Mouse (Mus musculus) left cerebral cortex, postnatal 10 days (tissue): ENCODE results near the gene Slc38a3. TPM values are rescaled to one million over a fixed set of nuclear protein-coding genes. Genes with fewer than 3 reads are reported as not detected.

Source experiments
- DNase-seq, 2 experiments: peaks; one replicate each; pipeline ENCODE4 v3.0.0; 2021 to 2022; ENCODE audit warnings: low spot score in 2 of 2, mixed read lengths in 1 of 2; ENCODE audit errors: extremely low spot score in 1 of 2
- intact Hi-C: fragments of 180-260 bp; cut with DNase I; formaldehyde crosslinking; loops from one replicate; pipeline ENCODE4 v1.15.1; 2025
- total RNA-seq, 2 experiments: library from RNA; stranded (reverse); gene quantifications; 2 replicates each; pipeline ENCODE4 v1.2.3; 2021

Gene Slc38a3
- total RNA-seq, 2 experiments from 2014 or later, result 84.1 to 90.3 TPM

DNA sequence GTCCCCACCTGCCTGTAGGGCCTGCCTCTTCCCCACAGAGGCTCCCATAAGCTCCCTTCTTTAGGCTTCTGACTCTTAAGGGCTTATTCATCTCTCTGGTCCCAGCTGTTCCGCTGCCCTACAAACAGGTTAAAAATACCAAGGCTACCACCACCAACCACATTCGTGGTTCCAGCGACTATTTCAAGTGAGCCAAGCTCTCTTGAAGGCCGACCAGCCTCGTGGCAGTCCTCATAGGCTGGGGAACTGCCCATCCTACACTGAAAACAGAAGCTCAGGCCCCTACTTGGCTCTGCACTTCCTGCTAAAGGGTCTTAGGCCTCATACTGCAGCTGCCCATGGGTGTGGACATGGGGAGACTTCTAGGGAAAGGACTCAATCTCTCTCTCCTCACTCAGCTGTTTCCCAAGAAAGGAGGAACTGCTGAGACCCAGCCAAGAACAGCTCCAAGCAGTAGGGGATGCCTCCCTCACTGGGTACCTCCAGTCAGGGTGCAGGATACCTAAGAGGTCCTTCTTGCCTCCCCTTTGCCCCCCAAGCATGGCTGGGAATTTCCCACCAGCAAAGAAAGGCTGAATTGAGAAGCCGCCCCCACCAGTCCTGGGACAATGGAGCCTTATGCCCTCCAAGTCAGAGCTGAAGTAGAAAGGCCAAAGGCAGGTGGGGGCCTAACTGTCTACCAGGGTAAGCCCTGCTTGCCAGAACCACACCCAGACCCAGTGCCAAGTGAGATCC is 57.7 kb downstream of the Slc38a3 start:
- intact Hi-C loops, result no loop called here
- no peak for DNase-seq

DNA sequence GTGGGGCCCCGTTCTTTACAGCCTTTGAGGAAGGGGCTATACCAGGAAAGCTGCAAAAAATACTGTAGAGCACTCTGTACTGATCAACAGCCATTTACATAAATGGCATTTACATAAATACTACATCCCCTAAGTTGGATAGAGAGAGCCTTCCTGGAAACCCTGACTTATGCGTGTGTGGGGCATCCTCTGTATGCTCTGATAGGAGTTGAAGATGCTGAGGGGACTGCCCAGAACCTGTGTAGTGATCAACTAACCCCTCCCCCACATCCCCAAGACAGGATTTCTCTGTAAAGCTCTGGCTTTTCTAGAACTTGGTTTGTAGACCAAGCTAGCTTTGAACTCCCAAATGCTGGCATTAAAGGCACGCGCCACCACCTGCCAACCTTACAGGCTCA is 59.9 kb downstream of the Slc38a3 start:
- no peak for DNase-seq
- intact Hi-C loops, result no loop called here

DNA sequence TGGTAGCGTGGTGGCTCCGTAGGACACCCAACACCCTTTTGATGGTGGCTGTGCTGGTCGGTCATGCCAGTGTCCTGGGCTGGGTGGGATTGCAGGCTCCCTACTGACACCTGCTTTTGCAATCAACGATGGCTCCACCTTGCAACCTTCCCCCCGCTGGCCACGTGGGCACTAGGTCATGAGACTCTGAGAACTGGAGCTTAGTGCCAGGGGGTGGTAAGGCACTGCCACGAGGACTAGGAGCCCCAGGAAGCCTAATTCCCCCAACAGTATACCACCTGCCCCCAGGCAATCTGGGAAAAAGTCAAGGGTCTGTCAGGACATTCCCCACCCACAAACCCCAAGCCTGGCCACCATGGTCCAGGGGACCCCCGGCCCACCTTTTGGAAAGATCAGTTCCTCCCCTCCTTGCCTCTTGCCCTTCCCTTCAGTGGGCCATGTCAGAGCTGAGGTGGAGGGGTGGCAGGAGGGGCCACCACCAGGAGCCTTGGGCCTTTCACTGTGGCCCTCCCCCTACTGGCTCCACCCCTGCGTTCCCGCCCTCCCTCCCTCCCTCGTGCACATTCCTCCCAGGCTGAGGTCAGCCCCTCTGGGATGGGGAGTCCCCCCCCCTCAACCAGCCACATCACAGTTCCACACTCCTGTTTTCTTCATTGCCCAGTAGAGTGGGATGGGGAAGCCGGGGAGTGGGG is 60.4 kb downstream of the Slc38a3 start, which contains the start of gene Sema3b:
Gene Sema3b (minus strand): TSS at position 489 of the 692 bp plus-strand sequence.
- intact Hi-C loops, result no loop called here
- no peak for DNase-seq

DNA sequence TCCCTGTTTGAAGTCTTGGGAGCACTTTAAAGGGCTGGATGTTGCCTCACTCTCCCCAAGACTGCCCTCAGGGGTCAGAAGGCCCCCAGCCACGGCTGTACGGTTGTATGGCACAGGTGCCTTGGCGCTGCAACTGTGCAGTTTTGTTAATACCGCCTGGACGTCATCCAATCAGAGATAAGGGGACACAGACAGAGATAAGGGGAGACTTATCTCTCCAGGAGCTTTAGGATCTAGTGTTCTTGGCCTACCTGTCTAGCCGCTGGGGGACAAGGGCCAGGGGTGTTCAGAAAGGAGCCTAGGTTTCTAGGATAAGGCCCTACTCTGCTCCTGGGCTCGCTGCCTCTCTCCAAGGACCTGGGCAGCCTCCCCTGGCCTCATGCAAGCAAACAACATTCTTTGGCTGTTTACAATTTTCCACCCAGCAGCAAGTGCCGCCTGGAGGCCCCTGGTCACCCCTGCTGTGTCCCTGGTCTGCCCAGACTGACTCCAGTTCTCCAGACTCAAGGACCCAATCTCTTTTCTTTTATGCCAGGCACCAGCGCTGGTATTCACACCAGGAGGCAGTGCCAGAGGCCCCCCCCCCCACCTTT is 61.6 kb downstream of the Slc38a3 start:
- intact Hi-C loops, result no loop called here
- no peak for DNase-seq

DNA sequence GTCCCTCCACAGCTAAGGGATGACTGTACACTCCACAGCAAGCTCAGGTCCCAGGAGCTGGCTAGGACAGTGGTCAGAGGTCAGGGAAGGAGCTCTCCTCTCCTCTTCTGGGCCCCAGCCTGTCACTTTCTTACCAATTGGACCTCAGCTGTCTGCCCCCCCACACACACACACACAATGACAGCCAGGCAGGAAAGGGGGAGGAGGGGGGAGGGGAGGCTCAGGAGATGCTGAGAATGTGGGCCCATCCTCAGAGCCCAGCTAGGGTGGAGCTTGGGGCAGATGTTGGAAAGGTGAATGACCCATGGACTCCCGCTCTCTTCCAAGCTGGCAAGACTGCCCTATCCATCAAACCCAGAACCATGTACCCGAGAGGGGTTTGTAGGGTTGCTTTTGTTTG is 62.3 kb downstream of the Slc38a3 start:
- no peak for DNase-seq
- intact Hi-C loops, result no loop called here

DNA sequence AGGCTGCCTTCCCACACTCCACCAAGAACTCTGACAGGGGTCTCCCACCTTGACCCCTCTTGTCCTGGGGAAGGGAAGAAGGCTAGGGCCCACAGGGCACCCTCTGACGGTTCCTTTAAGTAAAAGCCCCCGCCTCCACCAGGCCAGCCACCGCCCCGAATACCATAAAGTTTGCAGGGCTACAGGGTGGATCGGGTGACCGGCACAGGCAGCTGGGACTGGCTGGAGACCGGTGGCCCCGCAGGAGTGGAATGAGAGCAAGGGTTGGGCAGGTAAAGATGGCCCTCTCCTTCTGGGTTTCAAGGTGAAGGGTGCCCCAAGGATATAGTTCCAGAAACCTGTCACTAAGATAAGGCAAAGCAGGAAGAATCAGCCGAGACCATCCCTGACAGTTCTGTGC is 62.7 kb downstream of the Slc38a3 start:
- intact Hi-C loops, result no loop called here

DNA sequence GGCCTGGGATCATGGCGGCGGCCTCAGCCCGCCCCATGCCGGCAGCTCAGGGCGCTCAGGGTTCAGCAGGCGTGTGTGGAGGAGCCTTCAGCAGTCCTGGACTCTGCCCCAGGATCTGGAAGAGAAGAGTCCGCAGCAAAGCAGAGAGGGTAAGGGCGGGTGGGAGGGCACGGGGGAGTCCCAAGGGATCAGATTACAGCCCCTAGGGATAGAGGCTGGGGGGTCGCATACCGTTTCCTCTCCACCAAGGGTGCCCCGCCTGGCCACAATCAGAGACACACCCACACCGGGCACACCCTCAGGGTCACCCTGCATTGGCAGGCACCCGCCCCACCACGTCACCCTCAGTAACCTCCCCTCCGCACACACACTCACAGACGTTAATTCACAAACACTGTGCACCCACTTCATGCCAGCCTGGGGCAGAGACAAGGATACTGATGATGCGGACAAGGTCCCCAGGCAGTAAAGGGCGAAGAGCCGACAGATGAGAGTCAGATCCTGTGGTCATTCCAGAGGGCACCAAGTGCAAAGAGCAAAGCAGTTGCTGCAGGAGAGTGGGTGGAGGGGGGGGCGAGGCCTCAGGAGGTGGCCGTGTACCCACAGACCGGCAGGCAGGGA is 64.2 kb downstream of the Slc38a3 start:
- intact Hi-C loops, result no loop called here
- no peak for DNase-seq

More for the DNA sequence above, 62.7 kb downstream of the Slc38a3 start:
- DNase-seq, result peak in 1 of 2 experiments; percentile 35

DNA sequence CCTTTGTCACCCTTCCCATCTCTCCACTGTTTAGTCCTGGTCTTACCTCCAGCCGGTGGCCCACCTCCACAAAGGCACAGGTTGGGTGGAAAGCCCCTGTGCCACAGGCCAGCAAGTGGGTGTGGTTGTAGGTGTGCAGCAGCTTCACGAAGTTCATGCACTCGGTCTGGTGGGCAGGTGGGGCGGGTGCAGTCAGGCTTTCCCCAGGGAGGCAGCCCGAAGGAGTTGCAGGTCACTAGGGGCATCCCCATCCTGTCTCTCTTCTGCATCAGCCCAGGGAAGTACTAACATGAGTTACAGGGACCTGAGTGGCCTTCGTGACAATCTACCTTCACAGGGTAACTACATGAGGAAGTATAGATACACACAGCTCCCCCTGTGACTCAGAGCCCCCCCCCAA is 66.1 kb downstream of the Slc38a3 start:
- intact Hi-C loops, result loop anchor here (5.0 kb wide), 1 partner anchor 74 kb away; the partner anchor contains the start of gene Gnat1
- DNase-seq, result no peak

DNA sequence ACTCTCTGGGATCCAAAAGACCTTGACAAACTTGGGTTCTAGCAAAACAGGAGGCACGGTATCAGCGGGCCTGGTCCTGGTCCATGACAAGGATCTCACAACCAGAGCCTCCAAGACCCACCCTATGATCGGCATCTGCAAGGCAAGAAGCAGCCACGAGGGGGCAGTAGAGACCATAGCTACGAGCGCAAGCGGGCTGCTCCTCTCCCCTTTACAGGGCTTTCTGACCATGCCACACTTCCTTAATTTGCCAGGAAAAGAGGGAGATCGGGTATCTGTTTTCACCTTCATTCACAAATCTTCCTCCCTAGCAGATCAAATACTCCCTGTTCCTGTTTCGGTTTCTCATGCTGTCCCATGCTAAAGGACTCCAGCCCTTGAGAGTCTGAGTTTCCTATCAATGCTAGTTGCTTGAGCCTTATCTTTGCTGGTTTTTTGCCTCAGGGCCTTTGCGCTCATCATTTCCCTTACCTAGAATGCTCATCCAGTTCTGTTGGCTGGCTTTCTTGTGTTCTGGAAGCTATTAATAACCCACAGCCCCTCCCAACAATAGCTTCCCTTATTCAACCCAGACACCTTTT is 67.2 kb downstream of the Slc38a3 start:
- intact Hi-C loops, result loop anchor here (5.0 kb wide), 1 partner anchor 75 kb away; the partner anchor contains the start of gene Gnat1
- peak; percentile 84 to 91 for DNase-seq

DNA sequence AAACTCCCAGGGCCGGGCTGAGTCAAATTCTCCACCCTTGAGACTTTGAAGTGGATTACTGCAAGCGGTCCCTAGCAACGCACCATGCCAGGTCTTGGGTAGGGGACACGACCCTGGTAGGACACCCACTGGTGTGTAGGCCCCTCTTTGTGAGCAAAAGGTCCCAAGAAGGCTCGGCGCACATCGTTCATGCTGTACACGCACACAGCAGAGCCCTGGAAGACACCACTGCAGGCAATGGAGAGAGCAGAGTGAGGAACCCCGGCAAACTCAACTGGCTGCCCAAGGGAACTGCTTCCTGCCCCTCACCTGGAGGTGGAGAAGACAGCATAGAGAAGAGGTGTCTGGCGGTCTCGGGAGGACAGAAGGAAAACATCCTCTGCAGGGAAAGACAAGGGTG is 68.1 kb downstream of the Slc38a3 start:
- intact Hi-C loops, result loop anchor here (1.0 to 5.0 kb wide), 2 partner anchors 43 to 76 kb away; partner anchors contain the start of gene Gnat1
- DNase-seq, result no peak

DNA sequence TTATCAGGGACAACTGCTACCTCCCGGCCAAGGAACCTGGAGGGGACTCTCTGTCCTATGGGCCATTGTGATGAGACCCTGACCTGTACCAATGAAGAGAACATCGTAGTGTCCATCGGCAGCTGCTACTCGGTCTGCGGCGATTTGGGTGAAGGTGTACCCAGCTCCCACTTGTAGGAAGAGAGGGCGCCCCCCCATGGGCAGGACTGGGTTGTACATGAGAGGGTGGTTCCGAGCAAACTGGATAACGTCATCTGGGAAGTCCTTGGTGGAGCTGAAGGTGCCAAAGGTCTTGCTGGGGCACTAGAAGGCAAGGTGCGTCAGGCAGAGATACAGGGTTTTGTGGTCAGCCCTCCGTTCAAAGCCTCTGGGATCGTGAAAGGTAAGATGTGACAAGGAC is 68.6 kb downstream of the Slc38a3 start:
- intact Hi-C loops, result loop anchor here (1.0 to 5.0 kb wide), 2 partner anchors 44 to 77 kb away; partner anchors contain the start of gene Gnat1
- no peak for DNase-seq

Other genes starting within 250 kb of the Slc38a3 start
- 10 to 100 TPM; 31.8 to 35.7 TPM for gene Tmem115, start 135.6 kb downstream of the Slc38a3 start, total RNA-seq
- gene Cyb561d2, start 127.3 kb downstream of the Slc38a3 start, total RNA-seq, result 10 to 100 TPM; 19.0 to 21.4 TPM
- 10 to 100 TPM; 34.1 to 37.8 TPM for gene Nprl2, start 127.3 kb downstream of the Slc38a3 start, total RNA-seq
- 1 to 10 TPM; 1.8 to 2.9 TPM for gene Zmynd10, start 122.2 kb downstream of the Slc38a3 start, total RNA-seq
- gene Rassf1, start 118.0 kb downstream of the Slc38a3 start, total RNA-seq, result 10 to 100 TPM; 14.7 to 14.9 TPM
- gene Tusc2, start 106.3 kb downstream of the Slc38a3 start, total RNA-seq, result 10 to 100 TPM; 71.6 to 76.6 TPM
- gene Hyal2, start 101.6 kb downstream of the Slc38a3 start, total RNA-seq, result 10 to 100 TPM; 13.2 to 20.1 TPM
- 1 to 10 TPM; 3.1 to 4.3 TPM for gene Hyal1, start 92.6 kb downstream of the Slc38a3 start, total RNA-seq
- gene Naa80, start 90.6 kb downstream of the Slc38a3 start, total RNA-seq, result 1 to 10 TPM; 9.3 to 9.8 TPM
- 1 to 10 TPM in 1 of 2 experiments, under 1 TPM in 1; 0.99 to 1.4 TPM for gene Hyal3, start 88.7 kb downstream of the Slc38a3 start, total RNA-seq
- 10 to 100 TPM; 10.1 to 12.5 TPM for gene Ifrd2, start 81.9 kb downstream of the Slc38a3 start, total RNA-seq
- gene Sema3b, start 60.3 kb downstream of the Slc38a3 start, total RNA-seq, result 1 to 10 TPM; 2.7 to 2.9 TPM
- gene Gnai2, start 34.2 kb downstream of the Slc38a3 start, total RNA-seq, result 100 to 1,000 TPM; 229 to 244 TPM
- gene Gnat1, start 10.2 kb upstream of the Slc38a3 start, total RNA-seq, result under 1 TPM; 0.32 to 0.93 TPM
- gene Sema3f, start 40.9 kb upstream of the Slc38a3 start, total RNA-seq, result 10 to 100 TPM; 14.3 to 19.2 TPM
- gene Rbm5, start 101.5 kb upstream of the Slc38a3 start, total RNA-seq, result 100 to 1,000 TPM; 157 TPM
- 10 to 100 TPM; 57.0 to 60.5 TPM for gene Rbm6, start 203.7 kb upstream of the Slc38a3 start, total RNA-seq
- gene Mon1a, start 218.6 kb upstream of the Slc38a3 start, total RNA-seq, result 10 to 100 TPM; 14.0 to 15.0 TPM
- 1 to 10 TPM; 1.8 to 2.4 TPM for gene Mst1r, start 237.3 kb upstream of the Slc38a3 start, total RNA-seq